Mouse (Mus musculus): ENCODE results near the gene Actbl2.
A peak's percentile ranks its signal among the peaks of the same experiment; 100 is the strongest.

The Actbl2 gene

DNA sequence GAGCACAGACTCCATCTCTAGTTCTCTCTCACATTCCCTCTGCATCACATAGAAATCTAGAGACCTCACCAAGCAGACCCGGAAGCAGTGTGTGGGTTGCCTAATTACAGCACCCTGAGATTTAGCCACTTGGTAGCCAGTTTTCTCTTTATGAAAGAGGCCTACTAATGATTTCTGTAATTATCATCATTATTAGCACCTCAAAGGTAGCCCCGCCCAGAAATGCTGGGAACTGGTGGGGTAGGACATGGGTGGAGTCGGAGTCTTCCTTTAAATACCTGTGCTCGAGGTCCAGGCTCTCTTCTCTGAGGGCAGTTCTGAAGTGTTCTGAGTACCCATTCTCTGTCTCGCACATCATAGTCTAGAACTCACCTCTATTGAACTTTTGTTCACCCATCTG lies at the start of gene Actbl2:
TSS of gene Actbl2 (plus strand) at position 301 of the 400 bp plus-strand sequence.
- no peak for DNase-seq

DNA sequence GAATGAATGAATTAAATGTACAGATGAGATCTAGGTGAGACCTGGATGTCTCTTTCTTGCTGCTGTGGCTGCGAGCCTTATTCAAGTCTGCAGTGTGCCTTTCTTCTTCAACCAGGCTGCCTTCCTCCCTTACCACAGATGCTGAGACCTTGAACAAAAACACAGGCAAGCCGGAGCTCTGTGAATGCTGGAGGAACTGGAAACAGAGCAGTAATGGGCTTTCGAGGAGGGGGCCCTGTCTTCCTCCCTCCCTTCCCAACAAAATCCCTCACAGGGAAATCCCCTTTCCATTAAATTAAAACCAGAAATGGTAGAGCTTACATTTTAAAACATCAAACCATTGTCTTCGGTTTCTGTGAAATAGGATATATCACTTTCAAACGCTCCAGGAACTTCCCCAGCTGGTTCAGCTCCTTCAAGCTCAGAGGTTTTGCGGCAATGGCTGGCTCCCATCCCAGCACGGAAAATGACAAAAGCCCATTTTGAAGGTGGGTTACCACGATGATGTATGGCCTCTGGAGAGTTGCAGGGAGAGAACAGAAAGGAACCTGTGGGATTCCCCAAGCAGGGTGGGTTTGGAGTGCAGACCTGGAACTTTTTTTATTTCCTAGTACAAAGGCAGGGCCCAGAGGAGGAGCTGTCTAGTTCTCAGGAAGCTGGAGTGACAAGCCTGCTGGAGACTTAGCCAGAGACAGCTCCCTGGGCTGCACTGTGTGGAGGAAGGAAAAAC lies 44.0 kb upstream of the Actbl2 start:
- DNase-seq, result no peak

DNA sequence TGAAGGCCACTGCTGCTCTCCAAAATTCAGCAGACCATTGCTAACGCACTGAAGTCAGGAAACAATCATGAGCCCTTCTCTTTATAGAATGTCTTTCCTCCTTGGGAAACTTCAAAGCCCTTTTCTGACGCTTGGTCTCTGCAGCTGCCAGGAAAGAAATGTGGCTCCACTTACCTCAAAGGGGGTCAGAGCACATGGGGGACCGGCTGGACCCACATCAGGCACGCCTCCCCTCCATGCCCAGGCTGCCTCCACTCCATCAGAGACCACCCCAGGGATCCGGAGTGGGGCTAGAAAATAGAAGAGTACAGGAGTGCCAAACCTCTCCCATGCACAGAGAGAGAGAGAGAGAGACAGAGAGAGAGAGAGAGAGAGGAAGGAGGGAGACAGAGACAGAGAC lies 26.0 kb upstream of the Actbl2 start:
- DNase-seq, result no peak

DNA sequence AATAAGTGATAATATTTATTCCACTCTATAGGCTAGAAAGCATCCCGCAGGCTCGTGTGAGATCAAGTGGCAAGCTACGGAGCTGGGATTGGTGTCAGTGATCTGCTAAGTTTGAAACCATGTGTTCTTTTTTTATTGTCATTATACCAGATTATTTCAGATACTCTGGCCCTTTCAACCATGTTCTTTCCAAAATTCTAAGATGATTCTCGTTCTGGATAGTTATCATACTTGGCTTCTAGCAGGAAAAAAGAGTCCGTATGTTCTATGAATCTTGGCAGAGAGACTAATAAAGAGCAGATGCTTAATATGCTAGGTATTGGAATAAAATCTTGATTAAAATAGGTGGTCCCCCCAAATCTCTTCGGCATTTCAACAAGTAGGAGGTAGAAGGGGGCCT lies 25.3 kb upstream of the Actbl2 start:
- DNase-seq, result no peak

DNA sequence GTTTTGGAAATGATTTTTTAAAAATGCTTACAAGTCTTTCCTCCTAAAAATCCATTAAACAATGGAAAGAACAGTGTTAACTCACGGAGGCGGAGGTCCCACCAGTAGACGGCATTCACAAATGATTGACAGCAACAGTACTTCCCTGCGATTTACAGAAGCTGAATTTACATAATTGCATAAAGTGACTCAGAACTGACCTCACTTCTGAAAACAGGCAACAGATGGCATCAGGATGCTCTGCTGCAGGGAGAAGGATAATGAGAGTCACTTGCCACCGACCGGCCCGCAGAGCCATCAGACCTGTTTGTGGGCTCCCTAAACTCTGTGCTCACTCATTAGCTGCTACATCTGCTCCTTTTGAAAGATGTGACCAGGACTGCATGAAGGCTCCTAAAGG lies 22.4 kb upstream of the Actbl2 start:
- DNase-seq, result peak; percentile 35

DNA sequence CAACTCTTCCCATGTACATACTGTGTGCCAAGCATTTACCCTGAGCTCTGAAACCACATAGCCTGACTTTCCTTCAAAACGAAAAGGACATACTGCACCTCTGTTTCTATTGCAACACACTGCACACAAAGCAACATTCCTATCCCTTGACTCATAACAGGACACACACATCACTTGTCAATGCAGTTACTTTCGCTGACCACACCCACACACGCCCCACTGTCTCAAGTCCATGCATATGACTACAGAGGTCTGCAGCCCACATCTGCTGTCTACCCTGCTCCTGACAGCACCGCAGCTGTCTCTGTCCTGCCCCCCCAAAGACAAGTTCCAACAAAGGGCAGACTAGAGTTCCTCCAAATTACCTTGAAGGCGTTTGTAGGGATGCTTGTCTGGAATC lies 21.5 kb upstream of the Actbl2 start:
- DNase-seq, result no peak

DNA sequence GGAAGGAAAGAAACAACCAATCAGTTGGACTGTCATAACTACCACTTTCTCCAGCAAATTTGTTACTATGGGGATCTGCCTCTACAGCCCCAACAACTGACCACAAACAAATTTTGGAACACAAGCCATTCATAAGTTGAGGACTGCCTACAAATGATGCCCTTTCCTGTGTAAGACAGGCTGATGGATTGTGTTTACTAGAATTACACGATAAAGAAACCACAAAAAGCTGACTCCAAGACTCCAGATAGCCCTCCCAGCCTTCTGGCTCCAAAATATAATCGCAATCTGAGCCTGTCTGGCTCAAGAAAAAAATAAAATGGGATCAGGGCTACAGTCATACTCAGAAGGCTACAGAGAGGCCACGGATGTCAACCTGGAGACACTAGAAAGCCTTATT lies 20.2 kb upstream of the Actbl2 start:
- no peak for DNase-seq

DNA sequence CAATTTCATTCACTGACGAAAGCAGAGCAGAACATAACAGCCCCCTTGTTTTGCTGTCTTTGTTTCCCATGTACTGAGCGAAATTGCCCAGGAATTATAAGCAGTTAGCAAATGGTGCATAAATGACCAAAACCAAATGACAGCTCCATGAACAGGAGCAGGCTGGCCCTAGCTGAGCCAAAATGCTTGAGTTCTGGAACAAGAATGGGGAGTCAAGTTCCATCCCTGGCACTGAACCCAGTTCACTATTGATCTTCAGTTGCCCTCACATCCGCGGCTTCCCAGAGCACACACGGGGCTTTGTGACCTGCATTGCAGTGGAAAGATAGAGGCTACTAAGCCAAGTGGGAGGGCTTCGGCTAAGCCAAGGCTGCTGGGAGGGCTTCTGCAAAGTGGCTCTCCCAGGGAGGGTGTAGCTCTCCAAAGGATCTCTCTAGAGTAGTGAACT lies 19.1 kb upstream of the Actbl2 start:
- DNase-seq, result peak; percentile 10

DNA sequence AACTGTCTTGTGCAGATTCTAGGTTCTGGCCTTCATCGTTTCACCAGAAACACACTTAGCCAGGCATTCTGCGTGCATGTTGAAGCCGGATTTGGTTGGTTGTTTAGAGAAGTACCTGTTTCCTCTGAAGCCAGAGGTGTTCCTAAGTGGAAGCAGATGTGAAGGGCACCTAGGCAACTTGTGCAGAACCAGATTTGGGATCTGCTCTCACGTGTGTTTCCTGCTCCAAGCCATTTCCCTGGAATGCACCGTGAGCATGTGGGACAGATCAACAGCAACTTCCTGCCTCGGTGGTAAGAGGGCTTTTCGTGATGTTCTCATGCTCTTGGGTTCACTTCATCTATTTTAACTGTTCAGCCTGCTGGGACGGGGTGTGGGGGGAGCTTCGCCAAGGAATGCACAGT lies 18.4 kb upstream of the Actbl2 start:
- no peak for DNase-seq

DNA sequence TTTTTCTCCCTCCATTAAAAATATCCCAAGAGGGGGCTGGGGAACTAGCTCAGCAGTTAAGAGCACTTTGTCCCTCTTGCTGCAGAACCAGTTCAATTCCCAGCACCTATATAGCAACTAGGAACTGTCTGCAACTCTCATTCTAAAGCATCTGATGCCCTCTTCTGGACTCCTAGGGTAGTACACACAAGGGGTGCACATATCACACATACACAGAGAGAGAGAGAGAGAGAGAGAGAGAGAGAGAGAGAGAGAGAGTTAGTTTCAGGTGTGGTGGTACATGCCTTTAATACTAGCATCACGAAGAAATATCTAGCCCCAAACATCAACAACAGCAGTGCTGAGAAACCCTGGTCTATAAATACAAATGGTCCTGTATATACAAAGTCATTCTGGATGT lies 17.5 kb upstream of the Actbl2 start:
- no peak for DNase-seq

DNA sequence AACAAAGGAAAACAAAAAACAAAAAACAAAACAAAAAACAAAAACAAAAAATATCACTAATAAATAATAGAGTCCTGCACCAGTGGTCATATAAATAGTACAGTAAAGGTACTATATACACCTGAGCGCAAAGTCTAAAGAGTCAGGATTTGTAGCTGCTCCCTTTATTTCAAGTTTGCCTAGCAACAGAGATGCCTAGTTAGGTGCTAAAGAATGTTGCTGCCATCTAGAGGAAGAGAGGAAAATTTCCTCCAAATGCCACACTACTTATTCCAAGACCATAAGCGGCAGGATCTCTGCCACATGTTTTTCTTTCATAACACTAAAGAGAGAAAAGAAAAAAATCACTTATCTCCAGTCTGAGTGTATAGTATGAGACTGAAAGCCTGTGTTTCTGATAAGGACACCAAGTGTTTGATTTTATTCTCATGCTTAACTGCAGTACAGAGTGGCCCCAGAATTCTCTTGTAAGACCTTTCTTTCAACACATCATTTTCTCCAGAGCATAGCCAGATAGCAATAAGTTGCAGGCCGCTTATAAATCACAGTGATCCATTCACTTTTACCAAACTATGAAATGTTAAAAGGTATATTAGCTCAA lies 16.8 kb upstream of the Actbl2 start:
- DNase-seq, result peak; percentile 17

DNA sequence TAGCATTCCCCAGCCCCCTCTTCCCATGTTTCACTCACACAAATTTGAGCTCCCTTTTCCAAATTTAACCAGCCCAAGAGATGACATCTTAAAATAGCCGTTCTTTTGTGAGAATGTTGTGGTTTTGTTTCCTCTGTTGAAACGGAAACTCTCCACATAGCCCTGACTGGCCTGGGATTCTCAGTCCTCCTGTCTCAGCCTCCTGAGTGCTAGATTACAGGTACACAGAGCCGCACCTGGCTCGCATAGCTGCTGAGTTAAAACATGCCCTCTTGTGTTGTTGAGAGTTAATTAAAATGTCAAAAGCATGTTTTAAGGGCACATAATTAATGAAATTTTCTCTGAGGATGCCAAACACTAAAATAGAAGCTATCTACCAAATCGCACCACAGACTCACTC lies 3.7 kb upstream of the Actbl2 start:
- DNase-seq, result no peak

DNA sequence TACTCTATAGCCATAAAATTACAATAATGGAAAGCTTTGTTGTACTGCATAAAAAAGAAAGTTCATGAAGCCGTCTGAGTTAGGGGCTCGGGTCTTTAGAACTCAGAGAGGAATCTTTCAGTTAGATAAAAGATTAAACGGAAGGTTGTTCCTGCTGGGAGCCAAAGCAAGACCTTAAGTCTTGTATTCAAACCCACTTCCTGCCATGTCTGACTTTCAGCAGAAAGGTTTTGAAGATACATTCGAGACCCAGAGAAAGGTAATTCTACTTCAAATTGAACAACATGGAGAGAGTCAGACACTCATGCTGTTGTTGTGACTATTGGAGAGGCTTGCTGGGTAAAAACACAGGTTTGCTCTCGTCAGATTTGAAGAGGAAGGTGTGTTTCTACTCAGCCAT lies 3.0 kb upstream of the Actbl2 start:
- DNase-seq, result no peak

DNA sequence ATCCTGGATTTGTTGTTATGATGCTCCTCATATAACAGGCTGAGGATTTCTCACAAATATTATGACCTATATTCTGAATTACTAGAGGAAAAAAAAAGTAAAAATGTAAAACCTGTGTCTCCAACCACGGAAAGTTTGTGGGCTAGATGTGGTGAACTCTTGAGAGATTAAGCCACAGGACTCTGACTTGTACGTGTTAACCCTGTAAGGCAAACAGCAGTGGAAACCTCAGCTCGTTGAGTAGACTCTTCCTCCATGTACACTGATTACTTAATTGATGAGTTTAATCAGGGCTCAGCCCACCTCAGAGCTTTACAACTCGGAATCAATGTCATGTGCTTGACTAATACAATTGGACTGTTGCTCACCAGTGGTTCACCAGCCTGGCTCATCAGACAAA lies 3.2 kb downstream of the Actbl2 start:
- DNase-seq, result no peak

DNA sequence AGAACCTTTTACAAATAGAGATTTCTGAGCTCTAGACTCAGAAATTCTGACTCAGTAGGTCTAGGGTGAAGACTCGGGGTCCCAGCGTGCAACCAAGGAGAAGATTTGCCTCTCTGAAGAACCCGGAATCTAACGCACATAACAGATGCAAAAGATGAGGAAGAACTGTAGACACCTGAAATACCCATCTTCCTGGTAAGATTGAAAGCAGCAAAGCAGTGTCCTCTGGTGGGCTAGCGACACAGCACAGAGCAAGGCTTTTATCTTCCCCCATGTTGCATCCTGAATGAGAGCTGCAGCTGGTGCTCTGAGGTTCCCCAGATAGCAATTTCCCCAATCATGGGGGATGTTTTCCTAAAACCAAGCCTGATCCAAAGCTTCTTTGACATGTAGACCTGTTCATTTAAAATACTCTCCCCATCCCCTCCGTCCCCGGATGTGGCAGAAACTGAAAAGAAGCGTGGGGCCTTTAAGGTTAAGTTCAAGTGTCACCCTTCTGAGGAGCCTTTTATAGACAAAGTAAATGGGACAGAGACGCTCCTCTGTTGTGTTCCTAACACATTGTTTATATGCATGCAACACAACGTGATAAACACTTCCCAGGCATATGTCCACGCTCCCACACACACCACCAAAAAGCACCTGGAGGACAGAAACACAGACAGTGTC lies 3.7 kb downstream of the Actbl2 start:
- DNase-seq, result no peak

DNA sequence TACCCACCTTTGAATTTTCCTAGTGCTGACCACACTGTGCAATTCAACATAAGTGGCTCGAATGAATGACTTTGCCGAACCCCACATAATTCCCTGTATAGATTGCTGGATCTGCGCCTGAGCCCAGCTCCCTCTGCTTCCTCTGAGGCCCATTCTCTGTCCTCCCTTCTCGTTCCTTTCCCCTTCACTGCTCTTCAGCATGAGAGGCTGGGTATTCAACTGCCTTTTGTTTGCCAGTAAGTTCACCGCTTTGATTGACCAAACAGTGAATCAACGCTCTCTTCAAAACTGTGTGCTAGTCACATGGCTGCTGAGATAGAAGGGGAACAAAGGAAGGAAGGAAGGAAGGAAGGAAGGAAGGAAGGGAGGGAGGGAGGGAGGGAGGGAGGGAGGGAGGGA lies 4.3 kb downstream of the Actbl2 start:
- DNase-seq, result no peak

DNA sequence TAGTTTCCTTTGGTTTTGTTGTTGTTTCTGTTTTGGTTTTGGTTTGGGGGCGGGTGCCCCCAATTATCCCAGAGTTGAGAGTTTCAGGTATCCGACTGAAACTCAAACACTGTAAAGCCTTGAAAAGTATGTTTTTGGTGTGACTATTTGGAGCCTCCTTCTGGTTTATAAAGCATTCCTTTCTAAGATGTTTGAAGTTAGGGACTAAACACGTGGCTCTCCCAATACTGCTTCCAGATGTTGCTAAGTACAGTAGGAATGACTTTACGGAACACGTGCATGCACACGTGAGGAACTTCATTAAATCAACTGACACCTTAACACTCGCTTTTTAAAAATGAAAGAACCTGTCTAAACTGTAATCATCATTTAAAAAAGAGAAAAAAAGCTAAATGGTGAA lies 4.9 kb downstream of the Actbl2 start:
- DNase-seq, result no peak

DNA sequence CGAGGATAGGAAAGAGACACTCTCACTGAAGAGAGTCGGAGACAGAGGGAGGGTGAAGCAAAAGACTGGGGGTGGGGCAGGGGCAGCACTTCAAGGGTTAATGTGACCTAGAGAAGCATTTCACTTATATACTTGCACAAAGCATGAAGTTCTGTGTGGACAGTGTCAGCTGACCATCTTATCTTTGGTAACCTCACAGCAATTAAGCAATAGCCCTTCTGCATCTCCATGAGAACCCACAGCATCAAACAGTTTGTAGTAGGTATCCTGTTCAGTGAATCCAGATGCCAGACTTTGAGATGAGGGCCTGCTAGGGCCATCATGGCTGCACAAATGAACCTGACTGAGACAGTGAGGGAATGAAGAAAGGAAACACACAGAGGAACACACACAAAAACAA lies 8.4 kb downstream of the Actbl2 start:
- DNase-seq, result no peak

DNA sequence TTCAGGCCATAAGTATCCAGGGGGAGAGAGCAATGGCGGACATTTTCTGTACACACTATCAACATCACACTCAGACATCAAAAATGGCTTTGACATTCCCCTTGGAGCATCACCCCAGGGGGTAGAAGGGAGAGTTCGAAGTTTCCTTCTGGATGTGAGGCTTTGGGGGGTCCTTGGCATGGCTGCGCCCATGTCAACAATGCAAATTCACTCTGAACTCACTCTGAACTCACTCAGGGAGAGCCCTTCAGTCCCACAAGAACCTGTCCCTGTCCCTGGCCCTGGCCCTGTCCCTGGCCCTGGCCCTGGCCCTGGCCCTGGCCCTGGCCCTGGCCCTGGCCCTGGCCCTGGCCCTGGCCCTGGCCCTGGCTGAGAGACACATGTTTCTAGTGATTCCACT lies 8.9 kb downstream of the Actbl2 start:
- no peak for DNase-seq

DNA sequence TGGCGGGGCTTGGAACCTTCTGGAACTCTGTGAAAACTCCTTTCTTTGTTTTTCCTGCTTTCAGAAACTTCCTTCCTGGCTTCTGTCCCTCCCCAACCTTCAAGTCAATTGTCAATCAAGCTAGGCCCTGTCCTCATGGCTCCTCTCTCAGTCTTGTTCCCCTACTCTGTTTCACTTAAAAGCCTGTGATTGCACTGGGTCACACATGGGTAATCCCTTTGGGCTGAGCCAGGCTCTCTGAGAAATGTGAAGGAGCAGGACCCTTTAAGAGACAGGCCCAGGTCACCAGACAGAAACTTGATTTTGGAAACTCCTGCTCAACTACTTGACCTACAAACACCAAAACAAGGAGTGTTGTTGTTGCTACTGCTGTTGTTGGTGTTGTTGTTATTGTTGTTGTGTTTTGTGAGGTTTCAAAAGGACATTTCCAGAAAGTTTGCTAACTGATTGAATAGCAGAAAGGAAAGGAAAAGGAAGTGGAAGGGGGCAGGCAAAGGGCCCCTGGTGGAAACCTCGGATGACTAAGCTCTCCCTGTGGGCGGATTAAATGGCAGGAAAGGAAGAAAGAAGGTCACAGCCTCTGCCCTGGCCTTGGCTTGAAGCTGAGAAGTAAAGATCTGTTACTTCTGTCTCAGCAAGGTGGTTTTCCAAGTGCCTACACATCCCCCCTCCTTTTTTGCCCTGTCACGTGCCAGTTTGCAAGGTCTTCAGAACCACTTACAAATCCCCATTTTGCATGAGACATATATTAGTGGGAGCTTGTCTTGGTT lies 10.6 kb downstream of the Actbl2 start:
- DNase-seq, result no peak

DNA sequence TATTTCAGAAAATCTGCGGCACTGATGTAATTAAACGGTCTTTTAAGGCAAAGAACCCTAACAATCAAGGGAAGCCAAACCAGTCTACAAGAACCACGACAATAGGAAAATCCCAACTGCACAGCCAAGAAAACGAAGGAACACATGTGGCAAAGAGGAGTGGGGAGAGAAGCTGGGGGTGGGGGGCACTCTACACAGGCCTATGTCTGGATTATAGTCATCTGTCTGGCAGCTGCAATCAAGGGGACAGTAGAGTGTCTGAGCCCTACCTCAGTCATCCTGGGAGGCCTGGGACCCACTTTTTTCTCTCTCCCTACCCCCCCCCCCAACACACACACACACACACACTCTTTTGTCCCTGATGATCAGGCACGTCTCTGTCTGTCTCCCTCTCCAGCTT lies 12.0 kb downstream of the Actbl2 start:
- DNase-seq, result no peak

DNA sequence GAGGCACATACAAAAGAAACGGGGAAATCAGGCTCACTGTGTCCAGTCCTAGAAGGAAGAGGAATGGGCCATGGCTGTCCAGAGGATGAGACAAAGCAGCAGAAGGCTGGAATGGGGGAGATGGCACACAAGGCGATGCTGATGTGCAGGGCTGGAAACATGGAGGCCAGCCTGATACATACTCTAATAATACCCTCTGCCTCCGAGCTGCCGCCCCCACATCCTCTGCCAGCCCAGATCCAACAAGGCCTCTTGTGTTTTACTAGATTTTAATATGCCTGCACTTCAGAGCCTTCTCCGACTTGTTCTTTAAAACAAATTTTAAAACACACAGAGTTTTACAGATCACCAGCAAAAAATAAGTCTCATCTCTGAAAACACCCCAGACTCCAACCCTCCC lies 14.2 kb downstream of the Actbl2 start:
- no peak for DNase-seq

DNA sequence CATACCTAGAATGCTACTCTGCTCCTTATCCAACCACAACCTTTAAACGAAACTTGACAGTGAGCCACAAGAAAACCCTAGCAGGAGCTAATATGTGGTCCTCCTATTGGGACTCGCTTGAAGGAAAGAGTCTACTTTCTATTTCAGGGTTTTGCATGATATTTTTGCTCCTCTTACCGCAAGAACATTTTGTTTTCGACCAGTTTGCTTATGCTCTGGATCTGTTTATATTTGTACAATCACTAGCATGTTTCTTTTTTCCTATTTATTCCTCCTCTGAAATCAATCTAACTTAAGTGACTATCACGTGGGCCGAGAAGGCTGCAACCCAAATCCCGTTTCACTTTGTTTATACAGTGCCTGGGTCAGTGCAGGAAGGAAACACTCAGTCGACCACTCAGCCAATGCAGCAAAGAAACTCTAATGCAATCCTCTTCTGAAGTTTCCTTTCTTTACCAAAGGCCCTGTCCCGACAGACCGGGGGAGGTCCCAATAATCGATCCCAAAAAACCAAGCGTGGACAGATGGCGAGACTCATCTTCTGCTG lies 15.0 kb downstream of the Actbl2 start:
- DNase-seq, result no peak

Data from cerebellum, adult 8-10 months (tissue).